Mouse (Mus musculus) spleen, adult 2 months (tissue): Measurements from ENCODE around the gene Dcun1d1. TPM values are rescaled to one million over a fixed set of nuclear protein-coding genes. Genes with fewer than 3 reads are reported as not detected.

ENCODE experiments used
- DNase-seq, 2 experiments: peaks; one replicate each; pipeline versions ENCODE4 v3.0.0 to v3.0.0-alpha.2; 2012 to 2021; ENCODE audit warnings: low spot score in 2 of 2, low read depth in 1 of 2
- H3K27ac ChIP-seq: fragments of 200-500 bp; 2 replicates; pipeline ENCODE4 v1.5.1; 2012; ENCODE audit warnings: low read length, inconsistent platforms; ENCODE audit not compliant: insufficient read depth
- H3K27me3 ChIP-seq: fragments of 200-500 bp; 2 replicates; pipeline ENCODE4 v1.6.1; 2012; ENCODE audit warnings: mild to moderate bottlenecking, moderate library complexity, low read length, inconsistent platforms; ENCODE audit not compliant: control insufficient read depth, insufficient read depth
- H3K36me3 ChIP-seq: fragments of 200-500 bp; 2 replicates; pipeline ENCODE4 v1.6.1; 2012; ENCODE audit warnings: mild to moderate bottlenecking, low read length, inconsistent platforms; ENCODE audit not compliant: control insufficient read depth, insufficient read depth
- H3K4me1 ChIP-seq: fragments of 200-500 bp; 2 replicates; pipeline ENCODE4 v1.6.1; 2011; ENCODE audit warnings: inconsistent platforms; ENCODE audit not compliant: control insufficient read depth, insufficient read depth, insufficient read length
- H3K4me3 ChIP-seq: fragments of 200-500 bp; 2 replicates; pipeline ENCODE4 v1.5.1; 2011; ENCODE audit warnings: mild to moderate bottlenecking, inconsistent platforms; ENCODE audit not compliant: insufficient read depth, insufficient read length; ENCODE audit errors: extremely low read depth
- CTCF ChIP-seq: fragments of 200-500 bp; IDR thresholded peaks from 2 replicates; pipeline ENCODE4 v1.5.1; 2011; ENCODE audit warnings: mild to moderate bottlenecking, inconsistent platforms; ENCODE audit not compliant: insufficient read depth, insufficient read length, insufficient replicate concordance; ENCODE audit errors: extremely low read depth
- POLR2A ChIP-seq: fragments of 200-500 bp; IDR thresholded peaks from 2 replicates; pipeline ENCODE4 v1.6.1; 2011; ENCODE audit warnings: low read depth, low read length, inconsistent platforms
- WGBS: fragments of 180-500 bp; shearing (Covaris S2); methylation state at CpG from one replicate; pipeline ENCODE4 v1.1.7; 2018; 5-methylcytosine and 5-hydroxymethylcytosine counted together
- polyA plus RNA-seq: library from polyadenylated mRNA; depleted of rRNA; stranded (reverse); fragments of >200 nt; gene quantifications from 2 replicates; pipeline ENCODE4 v1.2.3, GENCODE M21; 2012; rRNA removed

Dcun1d1 gene
- polyA plus RNA-seq, 1 experiment: 7.4 TPM

- no peak for DNase-seq
- Histone ChIP-seq H3K4me1 (no peaks in the 10 kb centered on the region), H3K27me3 (no peaks in the 10 kb centered on the region), H3K36me3 (peaks cover 7% of the 10 kb centered on the region; the same call in 1 of the 2 replicates), H3K27ac (no peak overlapping the region), H3K4me3 (no peak overlapping the region)
- no peak for TF ChIP-seq POLR2A
- TF ChIP-seq CTCF: no peak
- 94% methylated on average over 4 of the region's 4 CpGs for WGBS
Measured at GRCm38 (mm10) chr3:35891123-35891522, 46.1 kb downstream of the Dcun1d1 start.

- DNase-seq: no peak
- no peak for TF ChIP-seq CTCF
- TF ChIP-seq POLR2A: no peak
- no peak overlapping the region for H3K4me3 ChIP-seq
- no peaks in the 10 kb centered on the region for H3K4me1 ChIP-seq
- no peak overlapping the region for H3K27ac ChIP-seq
- H3K27me3 ChIP-seq: no peaks in the 10 kb centered on the region
- WGBS: 94% methylated on average over 2 of the region's 2 CpGs
- H3K36me3 ChIP-seq: peaks cover 4% of the 10 kb centered on the region; the same call in 1 of the 2 replicates
Measured at GRCm38 (mm10) chr3:35889531-35889930, 47.7 kb downstream of the Dcun1d1 start.

GRCm38 (mm10) chr3:35883267-35883666 is 54.0 kb downstream of the Dcun1d1 start:
- no peak for DNase-seq

GRCm38 (mm10) chr3:35849326-35849725 is 87.9 kb downstream of the Dcun1d1 start:
- Histone ChIP-seq H3K27ac (no peak overlapping the region), H3K36me3 (peaks cover 13% of the 10 kb centered on the region), H3K27me3 (no peaks in the 10 kb centered on the region), H3K4me3 (no peak overlapping the region), H3K4me1 (no peaks in the 10 kb centered on the region)
- TF ChIP-seq CTCF (no peak), POLR2A (no peak)
- WGBS: 98% methylated on average over 9 of the region's 9 CpGs
- no peak for DNase-seq

More at GRCm38 (mm10) chr3:35883267-35883666, 54.0 kb downstream of the Dcun1d1 start:
- H3K36me3 ChIP-seq: no peaks in the 10 kb centered on the region
- no peak for TF ChIP-seq POLR2A
- TF ChIP-seq CTCF: no peak
- H3K27ac ChIP-seq: no peak overlapping the region
- no peaks in the 10 kb centered on the region for H3K27me3 ChIP-seq
- no peak overlapping the region; the same call in 1 of the 2 replicates for H3K4me3 ChIP-seq
- no peaks in the 10 kb centered on the region for H3K4me1 ChIP-seq

Other genes starting within 250 kb of the Dcun1d1 start
- 13.1 and 16.2 TPM in 2 replicates for gene Atp11b, start 183.3 kb downstream of the Dcun1d1 start, polyA plus RNA-seq
- gene Mccc1, start 63.2 kb upstream of the Dcun1d1 start, polyA plus RNA-seq: 4.7 and 4.8 TPM in 2 replicates
- not detected in 2 replicates for gene Ccdc144b, start 116.1 kb upstream of the Dcun1d1 start, polyA plus RNA-seq
- gene Acad9, start 128.5 kb upstream of the Dcun1d1 start, polyA plus RNA-seq: 8.9 and 9.2 TPM in 2 replicates
- 0.33 and 0.38 TPM in 2 replicates for gene D3Ertd254e, start 213.6 kb upstream of the Dcun1d1 start, polyA plus RNA-seq